Mouse (Mus musculus) adrenal gland, postnatal 36 days (tissue): ENCODE measurements around the gene Rnps1. TPM values are rescaled to one million over a fixed set of nuclear protein-coding genes. Genes with fewer than 3 reads are reported as not detected.

Experiments used
- DNase-seq, 2 experiments: peaks; one replicate each; pipeline ENCODE4 v3.0.0; 2021; ENCODE audit warnings: mixed read lengths in 1 of 2
- total RNA-seq, 2 experiments: library from RNA; stranded (reverse); gene quantifications; 2 replicates each; pipeline ENCODE4 v1.2.3; 2021

The Rnps1 gene
- total RNA-seq, 2 experiments from 2014 or later: 65.7 to 78.7 TPM

- no peak for DNase-seq
Observed at GRCm38 (mm10) chr17:24469336-24469909, 55.1 kb downstream of the Rnps1 start.

GRCm38 (mm10) chr17:24469910-24470602 is 55.7 kb downstream of the Rnps1 start, which contains the start of the genes E4f1 and Pgp:
TSS of gene E4f1 (minus strand) at chr17:24470313.
TSS of gene Pgp (plus strand) at chr17:24470392.
- DNase-seq: peak; percentile 99

- peak; percentile 51 to 65 for DNase-seq
Observed at GRCm38 (mm10) chr17:24470701-24471527, 56.5 kb downstream of the Rnps1 start.

GRCm38 (mm10) chr17:24472512-24472911 is 58.1 kb downstream of the Rnps1 start:
- peak; percentile 85 to 90 for DNase-seq

GRCm38 (mm10) chr17:24473612-24474275 is 59.4 kb downstream of the Rnps1 start, which contains the start of gene Bricd5:
TSS of gene Bricd5 (plus strand) at chr17:24473884.
- no peak for DNase-seq

- DNase-seq: no peak
Observed at GRCm38 (mm10) chr17:24474557-24474956, 60.2 kb downstream of the Rnps1 start.

Other genes starting within 250 kb of the Rnps1 start
- gene Atp6v0c, start 244.9 kb upstream of the Rnps1 start, total RNA-seq: 100 to 1,000 TPM; 434 to 448 TPM
- 10 to 100 TPM; 10.9 to 18.8 TPM for gene Tbc1d24, start 209.0 kb upstream of the Rnps1 start, total RNA-seq
- 1 to 10 TPM; 1.5 to 2.9 TPM for gene Ntn3, start 205.0 kb upstream of the Rnps1 start, total RNA-seq
- 1 to 10 TPM; 5.7 to 6.4 TPM for gene Tedc2, start 193.7 kb upstream of the Rnps1 start, total RNA-seq
- 1 to 10 TPM; 3.3 to 4.8 TPM for gene Ccnf, start 163.1 kb upstream of the Rnps1 start, total RNA-seq
- under 1 TPM in 1 of 2 experiments, not detected in 1; 0.07 TPM for gene Abca17, start 63.5 kb upstream of the Rnps1 start, total RNA-seq
- gene Abca3, start 62.6 kb upstream of the Rnps1 start, total RNA-seq: 10 to 100 TPM; 19.8 to 24.4 TPM
- 100 to 1,000 TPM; 228 to 310 TPM for gene Eci1, start 12.1 kb downstream of the Rnps1 start, total RNA-seq
- 1 to 10 TPM; 2.1 to 4.3 TPM for gene Dnase1l2, start 28.5 kb downstream of the Rnps1 start, total RNA-seq
- gene E4f1, start 55.7 kb downstream of the Rnps1 start, total RNA-seq: 10 to 100 TPM; 16.8 to 20.2 TPM
- 10 to 100 TPM; 85.9 to 94.4 TPM for gene Pgp, start 55.8 kb downstream of the Rnps1 start, total RNA-seq
- under 1 TPM; 0.30 to 0.46 TPM for gene Bricd5, start 59.3 kb downstream of the Rnps1 start, total RNA-seq
- gene Mlst8, start 64.5 kb downstream of the Rnps1 start, total RNA-seq: 10 to 100 TPM; 22.8 to 24.3 TPM
- 10 to 100 TPM; 14.7 to 25.7 TPM for gene Caskin1, start 74.0 kb downstream of the Rnps1 start, total RNA-seq
- 100 to 1,000 TPM in 1 of 2 experiments, 10 to 100 TPM in 1; 94.7 to 118 TPM for gene Traf7, start 113.4 kb downstream of the Rnps1 start, total RNA-seq
- 1 to 10 TPM in 1 of 2 experiments, under 1 TPM in 1; 0.70 to 1.3 TPM for gene Rab26, start 119.6 kb downstream of the Rnps1 start, total RNA-seq
- gene Pkd1, start 135.3 kb downstream of the Rnps1 start, total RNA-seq: 10 to 100 TPM; 46.9 to 49.1 TPM
- gene Tsc2, start 218.1 kb downstream of the Rnps1 start, total RNA-seq: 100 to 1,000 TPM in 1 of 2 experiments, 10 to 100 TPM in 1; 79.2 to 103 TPM
- gene Nthl1, start 218.1 kb downstream of the Rnps1 start, total RNA-seq: 1 to 10 TPM; 7.8 TPM
- 10 to 100 TPM; 48.0 to 88.5 TPM for gene Slc9a3r2, start 235.8 kb downstream of the Rnps1 start, total RNA-seq
- gene Npw, start 243.9 kb downstream of the Rnps1 start, total RNA-seq: not detected